Mouse (Mus musculus) cortical plate, adult 2 months (tissue): ENCODE results near the gene Wdpcp. TPM values are rescaled to one million over a fixed set of nuclear protein-coding genes. Genes with fewer than 3 reads are reported as not detected.

ENCODE experiments used
- H3K27ac ChIP-seq: fragments of 200-500 bp; 2 replicates; pipeline ENCODE4 v1.5.1; 2012; ENCODE audit warnings: low read length, control low read depth, inconsistent platforms; ENCODE audit not compliant: insufficient read depth
- H3K4me1 ChIP-seq: fragments of 200-500 bp; 2 replicates; pipeline ENCODE4 v1.6.1; 2011; ENCODE audit warnings: low read length; ENCODE audit not compliant: control insufficient read depth, insufficient read depth
- H3K4me3 ChIP-seq: fragments of 200-500 bp; 2 replicates; pipeline ENCODE4 v1.5.1; 2011; ENCODE audit warnings: mild to moderate bottlenecking, low read length, control low read depth; ENCODE audit not compliant: insufficient read depth
- CTCF ChIP-seq: fragments of 200-500 bp; IDR thresholded peaks from 2 replicates; pipeline ENCODE4 v1.5.1; 2011; ENCODE audit warnings: mild to moderate bottlenecking, control low read depth, low read length; ENCODE audit not compliant: insufficient read depth; ENCODE audit errors: extremely low read depth
- POLR2A ChIP-seq: fragments of 200-500 bp; IDR thresholded peaks from 2 replicates; pipeline ENCODE4 v1.6.1; 2011; ENCODE audit warnings: mild to moderate bottlenecking, low read length, control low read depth; ENCODE audit not compliant: insufficient read depth; ENCODE audit errors: extremely low read depth
- polyA plus RNA-seq: library from polyadenylated mRNA; depleted of rRNA; stranded (reverse); fragments of >200 nt; gene quantifications from 2 replicates; pipeline ENCODE4 v1.2.3, GENCODE M21; 2012

The Wdpcp gene
- polyA plus RNA-seq, 1 experiment, result 10.4 TPM

GRCm38 (mm10) chr11:21567733-21568132, 4.3 kb upstream of the Wdpcp start:
- no peak overlapping the region for H3K27ac ChIP-seq
- no peak overlapping the region for H3K4me3 ChIP-seq
- no peak for TF ChIP-seq POLR2A
- no peak for TF ChIP-seq CTCF
- peaks cover 17% of the 10 kb centered on the region for H3K4me1 ChIP-seq

GRCm38 (mm10) chr11:21569002-21569401, 3.0 kb upstream of the Wdpcp start:
- peak overlapping the region; percentile 70; the same call in 1 of the 2 replicates for H3K4me3 ChIP-seq
- TF ChIP-seq POLR2A, result no peak
- no peak for TF ChIP-seq CTCF
- H3K4me1 ChIP-seq, result peaks cover 15% of the 10 kb centered on the region
- H3K27ac ChIP-seq, result no peak overlapping the region

GRCm38 (mm10) chr11:21569456-21570108, 2.5 kb upstream of the Wdpcp start:
- Histone ChIP-seq H3K4me1 (peaks cover 15% of the 10 kb centered on the region), H3K4me3 (peak overlapping the region; percentile 70), H3K27ac (no peak overlapping the region)
- no peak for TF ChIP-seq CTCF
- TF ChIP-seq POLR2A, result no peak

GRCm38 (mm10) chr11:21570109-21570474, 1.9 kb upstream of the Wdpcp start:
- peak overlapping the region; percentile 70 for H3K4me3 ChIP-seq

GRCm38 (mm10) chr11:21570973-21571372, 1.1 kb upstream of the Wdpcp start:
- Histone ChIP-seq H3K4me3 (peak overlapping the region; percentile 70), H3K27ac (peak overlapping the region; percentile 72; the same call in 1 of the 2 replicates), H3K4me1 (peaks cover 14% of the 10 kb centered on the region)
- TF ChIP-seq POLR2A, result no peak
- TF ChIP-seq CTCF, result no peak

More at GRCm38 (mm10) chr11:21570109-21570474, 1.9 kb upstream of the Wdpcp start:
- no peak overlapping the region for H3K27ac ChIP-seq
- peaks cover 15% of the 10 kb centered on the region for H3K4me1 ChIP-seq
- no peak for TF ChIP-seq POLR2A
- no peak for TF ChIP-seq CTCF

GRCm38 (mm10) chr11:21581472-21581871, 9.4 kb downstream of the Wdpcp start:
- no peak overlapping the region for H3K27ac ChIP-seq
- TF ChIP-seq POLR2A (no peak), CTCF (no peak)
- H3K4me1 ChIP-seq, result no peaks in the 10 kb centered on the region
- H3K4me3 ChIP-seq, result no peak overlapping the region

- no peak overlapping the region for H3K4me3 ChIP-seq
- no peaks in the 10 kb centered on the region for H3K4me1 ChIP-seq
- H3K27ac ChIP-seq, result no peak overlapping the region
- TF ChIP-seq POLR2A (no peak), CTCF (no peak)
Measured at GRCm38 (mm10) chr11:21583286-21583685, 11.3 kb downstream of the Wdpcp start.

- no peak for TF ChIP-seq POLR2A
- no peak for TF ChIP-seq CTCF
- H3K4me1 ChIP-seq, result no peaks in the 10 kb centered on the region
- H3K27ac ChIP-seq, result no peak overlapping the region
- no peak overlapping the region for H3K4me3 ChIP-seq
Measured at GRCm38 (mm10) chr11:21602497-21602896, 30.5 kb downstream of the Wdpcp start.

GRCm38 (mm10) chr11:21615915-21616314, 43.9 kb downstream of the Wdpcp start:
- no peaks in the 10 kb centered on the region for H3K4me1 ChIP-seq
- H3K27ac ChIP-seq, result no peak overlapping the region
- TF ChIP-seq POLR2A (no peak), CTCF (no peak)
- no peak overlapping the region for H3K4me3 ChIP-seq

GRCm38 (mm10) chr11:21634171-21634907, 62.3 kb downstream of the Wdpcp start:
- Histone ChIP-seq H3K4me3 (no peak overlapping the region), H3K4me1 (no peaks in the 10 kb centered on the region), H3K27ac (no peak overlapping the region)
- TF ChIP-seq POLR2A, result no peak
- TF ChIP-seq CTCF, result no peak
